Mouse (Mus musculus): ENCODE measurements around the gene D10Jhu81e.
A peak's percentile ranks its signal among the peaks of the same experiment; 100 is the strongest.
"Not testable (repeated sequence)": the region's sequence is repeated elsewhere in the genome, so short reads cannot be mapped to it uniquely, and the experiment has no call there.

Gene D10Jhu81e

GRCm38 (mm10) chr10:78169281-78170042, at the start of gene D10Jhu81e:
D10Jhu81e (minus strand) TSS chr10:78169782.
- peak; percentile 97 to 98 for DNase-seq (ENCODE audit: low read depth in 1 of 2, low spot score in 2 of 2)

DNA sequence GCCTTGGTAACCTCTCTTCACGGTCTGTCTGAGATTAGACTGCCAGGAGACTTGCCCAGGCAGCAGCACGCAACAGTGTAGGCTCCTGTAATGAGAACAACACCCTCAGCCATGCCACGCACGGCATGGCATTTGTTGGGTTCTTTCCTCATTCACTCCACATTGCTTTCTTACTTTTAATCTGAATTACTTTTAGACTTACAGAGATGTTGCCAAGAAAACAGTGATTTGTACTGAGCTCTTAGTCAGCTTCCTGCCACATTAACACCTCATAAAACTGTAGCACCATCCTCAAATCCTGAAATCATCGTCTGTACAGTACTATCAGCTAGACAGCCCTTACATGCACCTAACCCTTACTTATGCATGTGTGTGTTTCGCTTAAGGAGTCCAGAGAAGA, 49.0 kb upstream of the D10Jhu81e start:
- DNase-seq (ENCODE audit: low read depth in 1 of 2, low spot score in 2 of 2): no peak

GRCm38 (mm10) chr10:78216376-78217083, 46.9 kb upstream of the D10Jhu81e start:
- DNase-seq (ENCODE audit: low read depth in 1 of 2, low spot score in 2 of 2): no peak

DNA sequence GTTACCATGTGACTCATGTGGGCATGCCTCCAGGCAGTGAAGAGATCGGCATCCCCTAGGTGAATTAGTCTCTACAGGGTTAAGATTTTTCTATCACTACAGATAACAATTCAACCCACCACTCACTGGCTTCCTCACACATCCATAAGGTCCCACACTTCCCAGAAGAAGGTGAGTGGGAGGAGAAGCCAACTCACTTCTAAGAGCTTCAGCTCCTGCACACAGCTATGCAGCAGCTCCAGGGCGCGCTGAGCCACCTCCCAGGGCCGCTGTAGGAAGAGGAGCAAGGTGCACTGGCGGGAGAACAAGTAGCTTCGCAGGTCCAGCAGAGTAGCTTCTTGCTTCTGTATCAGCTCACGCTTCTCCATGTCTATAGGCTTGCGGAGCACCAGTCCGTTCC, 44.8 kb upstream of the D10Jhu81e start:
- DNase-seq (ENCODE audit: low read depth in 1 of 2, low spot score in 2 of 2): no peak

- DNase-seq (ENCODE audit: low read depth in 1 of 2, low spot score in 2 of 2): no peak
Observed at GRCm38 (mm10) chr10:78211311-78211710, 41.7 kb upstream of the D10Jhu81e start.

- no peak for DNase-seq (ENCODE audit: low read depth in 1 of 2, low spot score in 2 of 2)
Observed at GRCm38 (mm10) chr10:78201182-78201581, 31.6 kb upstream of the D10Jhu81e start.

DNA sequence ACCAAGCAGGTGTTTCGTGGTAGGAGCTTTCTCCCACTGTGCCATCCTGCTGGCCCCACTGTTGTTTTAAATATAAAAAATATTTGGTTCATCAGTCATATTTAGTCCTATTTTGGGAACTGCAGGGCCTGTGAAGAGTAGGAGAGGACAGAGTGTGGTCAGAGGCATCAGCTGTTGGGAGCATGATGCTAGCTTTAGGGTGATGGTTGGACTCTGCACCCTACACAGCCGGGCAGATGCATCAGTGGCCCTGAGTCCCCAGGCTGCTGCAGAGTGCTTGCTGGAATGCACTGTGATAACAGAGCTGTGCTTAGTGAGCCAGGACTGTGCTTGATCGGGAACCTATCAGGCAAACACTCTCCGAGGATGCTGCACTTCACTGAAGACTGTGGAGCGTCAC, 23.4 kb upstream of the D10Jhu81e start:
- no peak for DNase-seq (ENCODE audit: low read depth in 1 of 2, low spot score in 2 of 2)

GRCm38 (mm10) chr10:78186076-78186475, 16.5 kb upstream of the D10Jhu81e start:
- DNase-seq (ENCODE audit: low read depth in 1 of 2, low spot score in 2 of 2): not testable (repeated sequence)

GRCm38 (mm10) chr10:78185381-78185725, 15.8 kb upstream of the D10Jhu81e start:
- DNase-seq (ENCODE audit: low read depth in 1 of 2, low spot score in 2 of 2): no peak

GRCm38 (mm10) chr10:78184531-78185380, 15.2 kb upstream of the D10Jhu81e start, which contains the start of gene Pwp2:
Pwp2 (minus strand) TSS chr10:78185149.
- peak; percentile 59 to 76 for DNase-seq (ENCODE audit: low read depth in 1 of 2, low spot score in 2 of 2)

DNA sequence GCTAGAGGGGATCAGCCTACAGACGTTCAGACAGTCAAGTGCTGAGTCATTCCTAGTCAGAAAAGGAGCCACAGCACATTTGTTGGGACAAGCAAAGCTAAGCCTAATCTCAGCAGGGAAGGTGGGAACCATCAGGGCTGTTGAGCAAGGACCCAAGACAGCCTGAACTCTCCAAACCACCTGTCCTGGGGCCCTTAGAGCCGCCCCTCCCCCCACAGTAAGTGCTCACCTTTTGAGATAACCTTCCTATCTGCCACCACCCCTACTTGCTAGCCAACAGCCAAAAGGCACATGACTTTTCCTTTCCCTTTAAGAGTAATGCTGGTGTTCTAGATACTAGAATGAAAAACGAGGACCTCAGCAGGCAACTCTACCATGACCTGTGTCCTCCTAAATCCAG, 14.0 kb upstream of the D10Jhu81e start:
- no peak for DNase-seq (ENCODE audit: low read depth in 1 of 2, low spot score in 2 of 2)

- DNase-seq (ENCODE audit: low read depth in 1 of 2, low spot score in 2 of 2): no peak
Observed at GRCm38 (mm10) chr10:78182321-78182720, 12.7 kb upstream of the D10Jhu81e start.

DNA sequence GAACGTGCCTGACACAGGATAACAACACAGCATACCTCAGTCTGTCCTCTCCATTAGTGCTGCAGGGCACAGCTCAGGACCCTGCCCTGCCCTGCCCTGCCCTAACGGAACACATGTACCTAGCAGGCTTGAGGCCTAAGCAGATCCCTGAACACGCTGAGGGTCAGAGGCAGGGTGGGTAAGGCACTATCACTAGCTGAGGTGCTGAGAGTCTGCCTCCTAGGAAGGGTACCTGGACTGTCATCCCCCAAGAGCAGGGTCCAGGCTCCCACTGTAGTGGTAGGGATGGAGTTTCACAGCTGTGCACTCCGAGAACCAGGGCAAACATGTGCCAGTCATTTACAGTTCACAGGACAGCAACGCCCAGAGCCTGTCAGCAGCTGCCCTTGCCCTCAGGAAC, 4.9 kb upstream of the D10Jhu81e start:
- no peak for DNase-seq (ENCODE audit: low read depth in 1 of 2, low spot score in 2 of 2)

DNA sequence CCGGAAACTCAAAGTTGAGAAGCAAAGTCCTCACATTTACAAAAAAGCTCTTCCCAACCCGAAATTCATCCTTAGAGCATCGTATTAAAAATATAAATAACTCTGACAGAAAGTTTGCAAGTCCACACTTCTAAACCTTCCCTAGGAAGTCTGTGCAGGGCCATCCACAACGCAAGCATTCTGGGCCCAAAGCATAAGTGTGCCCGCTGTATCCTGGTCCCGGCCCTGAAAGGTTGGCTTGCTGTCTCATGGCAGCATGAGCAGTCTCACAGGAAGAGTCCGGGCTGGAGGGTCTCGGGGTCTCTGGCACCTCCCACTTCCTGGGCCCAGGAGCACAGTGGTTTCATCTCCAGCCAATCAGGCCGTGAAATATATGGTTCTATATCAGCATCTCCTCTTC, 2.0 kb upstream of the D10Jhu81e start:
- no peak for DNase-seq (ENCODE audit: low read depth in 1 of 2, low spot score in 2 of 2)

- no peak for DNase-seq (ENCODE audit: low read depth in 1 of 2, low spot score in 2 of 2)
Observed at GRCm38 (mm10) chr10:78171057-78171456, 1.5 kb upstream of the D10Jhu81e start.

- no peak for DNase-seq (ENCODE audit: low read depth in 1 of 2, low spot score in 2 of 2)
Observed at GRCm38 (mm10) chr10:78170445-78170844, 863 bp upstream of the D10Jhu81e start.

GRCm38 (mm10) chr10:78168792-78169191, 790 bp downstream of the D10Jhu81e start:
- no peak for DNase-seq (ENCODE audit: low read depth in 1 of 2, low spot score in 2 of 2)

GRCm38 (mm10) chr10:78167775-78168174, 1.8 kb downstream of the D10Jhu81e start:
- no peak for DNase-seq (ENCODE audit: low read depth in 1 of 2, low spot score in 2 of 2)

GRCm38 (mm10) chr10:78167333-78167732, 2.2 kb downstream of the D10Jhu81e start:
- DNase-seq (ENCODE audit: low read depth in 1 of 2, low spot score in 2 of 2): no peak

- DNase-seq (ENCODE audit: low read depth in 1 of 2, low spot score in 2 of 2): no peak
Observed at GRCm38 (mm10) chr10:78165256-78166005, 4.2 kb downstream of the D10Jhu81e start.

- no peak for DNase-seq (ENCODE audit: low read depth in 1 of 2, low spot score in 2 of 2)
Observed at GRCm38 (mm10) chr10:78164786-78165185, 4.8 kb downstream of the D10Jhu81e start.

Data from monocyte, adult 2 months (primary cell).